Mouse (Mus musculus) layer of hippocampus, postnatal 14 days (tissue): ENCODE data around the gene Nfib. TPM values are rescaled to one million over a fixed set of nuclear protein-coding genes. Genes with fewer than 3 reads are reported as not detected.

Experiments
- DNase-seq, 2 experiments: peaks; one replicate each; pipeline ENCODE4 v3.0.0; 2021 to 2022; ENCODE audit warnings: low spot score in 2 of 2, mixed read lengths in 1 of 2
- total RNA-seq, 2 experiments: library from RNA; stranded (reverse); gene quantifications; 2 replicates each; pipeline ENCODE4 v1.2.3; 2021

Nfib gene
- total RNA-seq, 2 experiments from 2014 or later: 197 to 217 TPM

DNA sequence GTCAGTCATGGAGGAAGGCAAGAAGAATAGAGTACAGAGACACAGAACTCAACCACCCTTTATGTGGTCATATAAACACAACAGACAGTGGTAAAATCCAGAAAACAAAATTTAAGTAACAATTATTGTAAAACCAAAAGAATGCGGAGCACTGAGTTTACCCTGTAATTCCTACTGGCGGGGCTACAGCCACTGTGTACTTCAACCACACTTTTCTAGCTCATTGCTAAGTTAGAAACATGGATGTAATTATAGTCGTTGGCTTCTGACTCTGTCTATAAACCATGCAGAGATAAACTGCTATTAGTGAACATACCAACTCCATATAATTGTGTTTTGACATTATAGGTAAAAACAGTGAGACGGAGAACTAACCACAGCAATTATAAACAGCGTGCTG lies 231.2 kb downstream of the Nfib start:
- DNase-seq: no peak

DNA sequence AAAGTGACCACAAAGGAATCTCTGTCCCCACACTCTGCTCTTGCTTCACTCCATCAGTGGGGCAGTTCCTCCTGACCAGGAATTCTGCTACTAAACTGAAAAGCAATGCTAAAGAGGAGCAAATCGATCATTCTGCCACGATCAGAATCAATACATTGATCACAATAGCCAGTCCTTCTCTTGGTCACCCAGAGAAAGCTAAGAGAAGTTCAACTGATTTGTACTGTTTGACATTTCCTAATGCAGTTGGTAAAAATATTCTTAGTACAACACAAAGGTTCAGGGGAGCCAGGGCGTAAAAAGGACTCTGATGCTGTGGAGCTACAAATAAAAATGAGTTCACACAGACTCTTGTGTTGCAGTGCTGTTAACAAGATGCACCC lies 234.6 kb downstream of the Nfib start:
- DNase-seq: no peak

DNA sequence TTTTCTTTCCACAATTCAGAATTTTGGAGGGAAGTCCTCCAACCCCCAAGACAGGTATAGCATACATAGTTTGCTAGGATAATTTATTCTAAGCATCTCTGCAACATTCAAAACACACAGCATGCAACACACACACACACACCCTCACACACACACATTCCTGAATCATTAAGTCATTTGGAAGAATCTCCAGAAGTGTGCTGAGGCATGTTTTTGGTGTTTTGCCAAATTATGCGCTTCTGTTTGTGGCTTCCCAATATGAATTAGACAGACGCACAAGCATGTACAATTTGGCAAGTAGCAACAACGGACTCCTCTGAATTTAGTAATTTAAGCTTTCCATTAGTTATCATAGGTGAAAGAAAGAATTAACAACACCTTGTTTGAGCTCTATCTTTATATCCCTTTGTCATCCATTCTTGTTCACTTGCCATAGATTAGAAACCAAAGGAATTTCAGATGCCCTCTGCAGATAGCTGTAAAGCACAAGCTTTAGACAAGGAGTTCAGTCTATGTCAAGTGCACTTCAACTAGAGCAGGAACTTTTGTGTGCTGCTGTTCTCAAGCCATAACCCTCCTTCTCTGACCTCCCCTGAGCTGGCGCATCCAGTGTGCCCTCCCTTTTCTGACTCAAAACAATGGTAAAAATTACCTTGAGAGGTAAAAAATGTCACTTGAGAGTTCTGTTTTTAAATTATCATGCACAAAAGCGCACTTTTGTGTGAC lies 235.2 kb downstream of the Nfib start:
- DNase-seq: no peak

DNA sequence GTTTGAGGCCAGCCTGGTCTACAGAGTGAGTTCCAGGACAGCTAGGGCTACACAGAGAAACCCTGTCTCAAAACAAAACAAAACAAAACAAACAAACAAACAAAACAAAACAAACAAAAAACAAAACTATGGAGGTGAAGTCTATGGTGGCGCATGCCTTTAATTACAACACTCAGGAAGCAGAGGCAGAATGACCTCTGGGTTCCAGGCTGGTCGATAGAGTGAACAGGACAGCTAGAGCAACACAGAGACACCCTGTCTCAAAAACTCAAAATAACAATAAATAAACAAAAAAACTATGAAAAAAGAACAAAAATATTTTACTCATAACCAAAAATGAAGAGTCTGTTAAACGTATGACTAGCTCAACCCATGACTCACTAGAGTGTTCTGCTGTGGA lies 236.6 kb downstream of the Nfib start:
- DNase-seq: no peak

DNA sequence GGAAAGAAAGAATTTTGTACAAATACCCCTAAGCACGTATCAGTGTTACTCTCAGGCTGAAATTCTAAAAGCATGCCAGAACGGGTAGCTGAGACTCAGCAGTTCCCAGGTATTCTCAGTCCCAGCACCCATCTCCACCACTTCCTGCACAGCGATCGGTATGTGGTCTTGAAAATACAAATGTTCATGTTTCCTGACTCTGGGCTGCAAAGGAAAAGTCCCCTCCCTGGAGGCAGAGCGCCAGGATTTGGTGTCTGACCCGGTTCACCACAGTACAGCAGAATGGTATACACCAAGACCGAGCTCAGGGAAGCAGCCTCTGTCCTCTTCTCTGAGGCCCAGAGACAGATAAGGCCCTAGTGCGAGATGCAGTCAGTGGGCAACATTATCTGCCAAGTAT lies 238.8 kb downstream of the Nfib start:
- DNase-seq: no peak

DNA sequence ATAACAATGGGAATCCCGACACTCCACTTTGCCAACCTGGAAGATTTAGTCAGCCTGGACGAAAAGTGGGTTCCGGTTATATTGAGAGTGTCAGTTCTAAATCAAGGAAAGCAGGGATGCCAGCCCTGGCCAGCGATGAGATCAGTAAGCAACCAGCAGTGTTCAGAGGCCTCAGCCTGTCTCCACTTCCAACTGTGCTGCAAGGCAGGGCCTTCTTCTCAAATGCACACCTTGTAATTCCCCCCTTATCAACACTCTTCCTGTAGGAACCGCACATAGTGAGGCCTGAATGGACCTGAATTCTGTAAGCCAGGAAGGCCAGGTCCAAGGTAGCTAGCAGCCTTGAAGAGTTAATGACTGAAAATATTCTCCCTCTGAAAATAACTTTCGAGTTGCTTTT lies 239.4 kb downstream of the Nfib start:
- no peak for DNase-seq

DNA sequence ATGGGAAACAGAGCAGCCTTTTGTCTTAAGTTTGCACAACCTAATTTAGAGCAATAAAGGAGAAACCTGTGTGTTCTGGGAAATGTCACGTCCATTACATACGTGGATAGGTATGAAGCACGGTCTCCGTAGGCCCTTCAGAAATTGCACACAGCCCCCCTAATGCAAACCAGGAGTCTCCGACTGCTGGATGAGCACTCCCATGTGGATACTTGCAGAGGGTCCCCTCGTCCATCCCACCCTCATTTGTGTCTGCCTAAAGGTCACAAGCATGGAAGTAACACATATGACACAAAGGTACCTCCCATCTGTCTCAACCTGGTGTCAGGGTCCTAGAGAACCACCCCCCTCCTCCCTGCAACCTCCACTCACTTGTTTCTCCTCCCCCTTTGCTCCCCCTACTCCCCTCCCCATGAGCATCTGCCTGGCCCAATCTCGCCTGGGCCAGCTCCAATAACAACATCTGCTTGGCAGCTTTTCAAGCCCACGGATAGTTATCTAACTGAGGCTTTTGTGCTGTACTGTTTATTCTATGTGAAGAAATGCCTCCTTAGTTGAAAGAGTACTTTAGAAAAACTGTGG lies 241.4 kb downstream of the Nfib start:
- no peak for DNase-seq

DNA sequence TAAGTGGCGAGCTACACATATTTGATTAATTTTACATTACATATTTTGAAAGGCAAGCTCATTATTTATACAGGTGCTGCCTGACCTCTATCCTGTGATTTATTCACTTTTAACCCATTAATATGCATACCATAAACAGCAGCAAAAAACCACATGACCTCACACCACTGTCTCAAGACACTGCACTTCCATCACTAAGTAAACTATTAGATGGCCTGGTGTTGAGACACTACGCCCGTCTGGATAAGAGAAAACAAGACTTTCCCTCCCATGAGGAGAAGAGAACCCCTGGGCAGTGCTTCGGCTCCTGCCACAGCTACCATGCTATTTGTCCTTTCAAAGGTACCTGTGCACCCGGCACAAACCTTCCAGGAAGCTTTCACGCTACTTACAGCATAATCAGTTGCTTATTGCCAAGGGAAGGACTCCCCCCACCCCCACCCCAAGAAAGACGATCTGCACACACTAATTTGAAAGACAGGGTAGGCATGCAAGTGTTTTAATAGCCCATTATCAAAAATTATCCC lies 242.3 kb downstream of the Nfib start:
- no peak for DNase-seq

DNA sequence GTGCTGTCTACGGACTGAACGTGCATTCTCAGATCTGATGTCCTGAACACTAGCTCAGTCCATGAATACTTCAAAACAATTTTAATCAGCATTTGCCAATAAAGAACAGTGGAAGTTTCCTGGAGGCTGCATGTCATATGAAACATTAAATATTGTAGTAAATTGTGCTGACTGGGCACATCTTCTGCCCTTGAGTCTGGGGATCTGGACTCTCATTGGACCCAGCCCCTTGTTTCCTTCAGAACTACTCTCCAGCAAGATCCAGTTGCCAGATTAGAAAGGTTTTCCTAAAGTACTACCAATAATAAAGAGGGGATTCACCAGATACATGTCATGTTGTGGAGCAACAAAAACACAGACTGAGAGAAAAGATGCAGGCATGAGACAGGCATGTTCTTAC lies 243.9 kb downstream of the Nfib start:
- DNase-seq: no peak

DNA sequence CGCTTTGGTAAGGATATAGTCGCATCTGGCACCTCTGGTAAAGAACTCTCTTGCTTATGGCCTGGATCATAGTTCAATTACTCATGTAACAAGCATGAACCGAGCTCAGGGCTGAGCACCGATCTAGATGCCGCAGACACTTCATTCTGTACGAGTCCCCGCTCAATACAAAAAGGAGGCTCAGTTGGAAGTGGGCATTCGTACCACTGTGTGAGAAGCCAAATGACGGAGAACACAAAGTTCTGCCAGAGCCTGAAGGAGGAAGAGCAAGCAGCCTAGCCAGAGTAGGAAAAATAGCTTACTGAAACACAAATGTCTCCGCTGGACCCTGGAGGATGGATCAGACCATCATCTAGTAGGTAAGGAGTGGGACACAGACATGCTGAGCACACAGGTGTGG lies 246.7 kb downstream of the Nfib start:
- DNase-seq: peak in 1 of 2 experiments; percentile 53

DNA sequence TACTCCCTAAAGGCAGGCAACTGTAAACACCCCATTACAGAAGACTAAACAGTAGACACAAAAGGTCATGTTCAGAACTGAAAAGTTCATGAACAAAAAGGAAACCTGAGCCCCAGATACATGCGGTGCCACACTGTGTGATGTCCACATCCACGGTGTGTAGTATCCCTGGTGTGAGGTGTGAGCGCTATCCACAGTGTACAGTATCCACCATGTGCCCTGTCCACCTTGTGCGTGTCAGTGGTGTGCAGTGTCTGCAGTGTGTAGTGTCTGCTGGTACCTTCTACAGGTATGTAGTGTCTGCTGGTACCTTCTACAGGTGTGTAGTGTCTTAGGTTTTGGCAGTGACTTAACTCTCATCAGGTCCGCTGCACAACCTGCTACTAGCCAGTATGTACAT lies 248.6 kb downstream of the Nfib start:
- no peak for DNase-seq

DNA sequence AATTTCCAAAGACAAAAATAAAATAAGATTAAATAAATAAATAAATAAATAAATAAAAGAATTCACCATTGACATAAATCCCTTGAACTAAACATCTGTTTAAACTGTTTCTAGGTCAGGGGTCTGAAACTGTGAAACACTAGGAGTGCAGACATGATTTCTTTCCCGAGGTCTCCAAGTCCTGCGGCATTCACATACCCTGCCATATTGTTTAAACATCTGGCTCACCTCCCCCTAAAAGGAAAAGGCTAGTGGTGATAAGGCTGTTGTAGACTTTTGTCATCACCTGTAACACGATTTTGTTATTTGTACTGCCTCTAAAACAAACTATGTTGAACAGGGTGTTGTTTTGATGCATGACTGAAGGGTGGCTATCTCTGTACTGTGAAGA lies 249.2 kb downstream of the Nfib start:
- no peak for DNase-seq

DNA sequence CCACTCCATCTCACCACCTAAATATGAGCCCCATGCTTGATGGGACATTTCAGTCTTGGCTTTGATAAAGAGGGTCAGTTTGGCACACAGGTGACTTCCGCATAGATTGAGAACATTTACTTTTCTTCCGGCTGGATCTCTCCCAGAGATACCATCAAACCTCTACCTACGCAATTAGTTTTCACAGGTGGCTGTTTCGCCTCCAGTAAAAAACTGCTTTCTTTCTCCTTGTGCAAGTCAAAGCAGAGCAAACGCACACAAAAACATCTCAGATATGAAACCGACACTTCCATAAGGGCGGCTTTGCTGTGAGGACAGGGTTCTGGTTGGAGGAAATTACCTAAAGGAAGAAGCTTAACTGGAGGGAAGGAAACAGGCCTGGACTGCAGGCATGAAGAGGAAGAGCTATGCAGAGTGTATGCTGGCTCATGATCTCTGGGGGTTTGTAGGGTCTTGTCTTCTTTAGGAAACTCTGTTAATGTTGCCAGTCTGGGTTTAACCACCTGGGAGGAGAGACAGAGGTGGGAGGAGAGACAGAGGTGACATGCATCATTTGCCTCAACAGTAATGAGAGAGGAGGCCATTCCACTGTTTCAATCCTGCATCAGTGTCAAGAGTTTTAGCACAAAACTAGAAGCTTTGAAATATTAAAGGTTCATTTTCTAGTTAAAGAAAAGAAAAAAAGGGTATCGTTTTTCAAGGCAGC lies 249.8 kb downstream of the Nfib start:
- no peak for DNase-seq

DNA sequence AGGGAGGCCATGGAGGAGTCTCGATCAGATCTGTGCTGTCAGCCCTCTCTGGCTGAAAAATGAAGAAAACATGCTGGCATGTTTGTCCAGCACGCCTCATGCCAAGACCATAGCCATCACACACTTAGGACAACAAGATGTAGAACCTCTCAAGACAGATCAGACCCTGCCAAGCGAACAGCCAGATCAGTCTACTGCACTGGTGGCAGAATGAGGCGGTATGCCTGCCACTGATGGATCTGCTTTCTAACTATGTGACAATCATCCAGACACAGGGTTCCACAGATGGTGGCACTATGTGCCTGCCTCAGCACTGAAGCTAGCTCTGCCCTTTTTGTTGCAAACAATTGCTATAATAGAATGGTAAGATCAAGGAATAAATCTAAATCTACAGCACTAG lies 250.6 kb downstream of the Nfib start:
- DNase-seq: peak in 1 of 2 experiments; percentile 67

DNA sequence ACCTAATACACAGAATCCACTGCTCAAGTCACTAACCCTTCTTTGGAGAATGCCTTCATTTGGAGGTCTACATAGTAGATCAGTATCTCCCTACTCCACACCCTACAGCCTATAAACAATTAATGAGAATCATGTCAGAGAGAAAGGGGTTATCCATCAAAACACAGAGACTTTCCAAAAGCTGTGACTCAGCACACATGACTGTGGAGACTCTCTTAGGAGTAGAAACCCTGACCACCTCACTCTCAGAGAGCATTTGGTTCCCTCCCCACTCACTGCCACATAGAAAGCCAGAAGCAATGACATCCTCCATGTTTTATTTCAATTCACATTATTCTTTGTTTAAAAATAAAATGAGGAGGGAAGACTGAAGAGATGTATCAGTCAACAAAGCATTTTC lies 252.2 kb downstream of the Nfib start:
- DNase-seq: no peak

DNA sequence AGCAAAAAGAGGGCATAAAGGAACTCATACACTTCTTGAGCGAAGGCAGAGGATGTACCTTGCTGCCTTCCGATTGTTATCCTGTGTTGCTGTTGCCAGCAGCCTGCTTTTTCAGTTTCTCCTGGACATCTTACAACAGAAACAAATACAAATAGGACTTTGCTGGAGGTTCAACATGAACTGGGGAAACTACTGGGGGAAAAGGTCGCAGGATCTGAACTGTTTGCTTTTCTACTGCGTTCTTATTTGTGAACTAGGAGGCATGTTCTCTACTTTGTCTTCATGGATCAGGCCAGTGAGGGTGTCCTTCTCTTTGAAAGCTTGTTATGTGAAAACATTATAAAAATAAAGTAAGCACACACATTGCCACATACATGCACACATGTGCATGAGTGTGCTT lies 252.6 kb downstream of the Nfib start:
- DNase-seq: no peak

DNA sequence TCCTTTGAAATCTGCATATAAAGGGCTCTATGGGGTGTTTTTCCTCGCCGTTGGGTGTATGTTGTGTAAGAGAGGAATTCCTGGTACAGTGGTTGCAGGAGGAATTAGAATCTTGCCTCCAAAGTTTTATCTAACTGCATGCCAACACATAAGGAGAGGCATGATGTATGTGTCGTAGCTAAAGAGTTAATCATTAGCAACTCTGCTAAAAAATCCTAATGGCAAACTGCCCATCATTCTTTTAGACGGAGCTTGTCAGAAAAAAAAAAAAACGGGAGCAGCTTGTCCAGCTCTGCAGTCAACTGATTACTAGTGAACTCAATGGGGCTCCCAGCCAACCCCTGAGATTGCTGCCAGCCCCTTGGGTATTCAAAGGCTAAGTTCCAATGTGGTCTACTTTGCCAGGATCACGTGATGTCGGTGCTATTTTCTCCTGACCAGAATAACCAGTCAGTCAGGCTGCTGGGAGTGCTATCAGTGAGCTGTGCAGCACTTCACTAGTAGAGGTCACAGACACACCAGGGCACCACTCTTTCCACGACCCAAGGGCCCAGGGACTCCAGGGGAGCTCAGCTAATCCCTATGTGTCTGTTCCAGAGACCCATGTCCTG lies 258.4 kb downstream of the Nfib start:
- DNase-seq: peak; percentile 73 to 93

DNA sequence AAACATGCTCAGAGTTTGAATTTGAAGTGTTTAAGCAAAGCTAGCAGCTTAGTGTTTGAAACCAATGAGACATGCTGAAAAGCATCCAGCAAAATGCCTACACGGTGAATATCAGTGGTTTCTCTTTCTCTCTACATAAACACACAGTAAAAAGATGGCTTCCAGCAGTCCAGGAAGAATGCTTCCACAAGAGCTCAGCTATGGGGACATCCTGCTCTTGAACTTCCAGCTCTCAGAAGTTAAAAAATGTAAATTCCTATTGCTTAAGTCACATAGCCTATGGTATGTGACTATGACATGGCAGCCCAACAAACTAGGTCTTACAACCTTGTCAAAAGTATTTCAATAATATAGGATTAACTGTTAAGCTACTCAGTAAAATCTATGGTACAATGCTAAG lies 261.5 kb downstream of the Nfib start:
- no peak for DNase-seq

DNA sequence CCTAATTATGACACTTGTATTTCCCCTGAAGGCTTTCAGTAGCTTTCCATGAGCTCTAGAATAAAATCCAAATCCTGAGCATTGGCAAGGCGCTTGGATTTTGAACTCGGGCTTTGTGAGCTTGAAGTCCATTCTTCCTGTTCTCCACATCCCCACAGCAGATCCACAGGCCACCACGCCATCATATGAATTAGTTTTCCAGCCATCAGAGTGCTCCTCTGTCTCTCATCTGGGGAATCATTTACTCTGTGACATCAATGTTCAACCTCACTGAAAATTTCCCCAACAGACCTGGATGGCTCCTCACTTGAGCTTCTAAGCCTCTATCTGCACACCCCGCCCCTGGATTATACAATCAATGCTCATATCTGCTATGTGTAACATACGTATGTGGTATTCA lies 262.1 kb downstream of the Nfib start:
- no peak for DNase-seq

DNA sequence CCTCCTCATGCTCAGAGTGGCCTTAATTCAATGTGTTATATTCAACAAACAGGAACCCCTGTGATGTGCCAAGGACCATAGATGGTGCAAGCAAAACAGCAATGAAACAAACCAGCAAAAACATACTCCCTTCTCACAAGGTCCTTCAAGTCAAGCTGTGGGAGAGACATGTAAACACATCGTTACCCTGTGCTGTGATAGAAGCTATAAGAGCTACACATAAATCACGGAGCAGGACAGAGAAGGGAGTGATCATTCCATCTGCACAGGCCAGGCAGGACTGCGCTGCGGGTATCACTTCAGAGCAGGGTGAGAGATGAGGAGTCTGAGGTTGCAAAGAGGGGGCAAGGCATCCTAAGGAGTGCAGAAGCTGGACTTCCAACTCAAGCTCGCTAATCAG lies 262.5 kb downstream of the Nfib start:
- DNase-seq: no peak

DNA sequence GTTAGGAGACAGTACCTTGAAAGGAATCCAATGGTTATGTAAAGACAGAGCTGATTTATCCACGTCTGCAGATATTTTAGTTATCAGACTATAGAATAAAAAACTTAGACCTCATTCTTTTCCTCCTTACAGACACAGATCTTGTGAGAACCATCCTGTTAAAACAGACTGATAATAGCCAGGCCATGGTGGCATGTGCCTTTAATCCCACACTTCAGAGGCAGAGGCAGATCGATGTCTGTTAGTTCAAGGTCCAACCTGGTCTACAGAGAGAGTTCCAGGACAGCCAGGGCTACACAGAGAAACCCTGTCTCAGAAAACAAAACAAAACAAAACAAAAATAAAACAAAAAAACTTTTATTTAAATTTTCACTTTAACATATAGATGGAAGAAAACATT lies 264.9 kb downstream of the Nfib start:
- no peak for DNase-seq

DNA sequence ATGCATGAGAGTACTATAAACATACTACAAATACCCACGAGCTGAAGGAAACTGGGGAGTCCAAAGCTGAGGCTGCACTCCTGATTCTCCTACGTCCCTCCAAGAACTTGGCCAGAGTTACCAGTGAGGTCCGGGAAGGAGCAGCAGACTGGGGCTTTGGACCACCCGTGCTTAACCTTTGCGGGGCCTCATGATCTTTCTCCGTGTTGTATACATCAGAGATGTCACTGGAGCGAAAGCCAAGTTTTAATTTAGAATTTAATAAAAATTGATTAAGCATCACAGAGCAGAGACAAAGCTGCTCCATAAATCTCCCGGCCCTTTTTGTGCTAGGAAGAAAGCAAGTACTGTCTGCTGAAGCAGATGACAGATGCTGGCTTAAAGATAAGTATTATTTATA lies 265.7 kb downstream of the Nfib start:
- no peak for DNase-seq
